Mouse (Mus musculus) hindbrain, embryonic 15.5 days (tissue): ENCODE data around the gene Wbp2. TPM values are rescaled to one million over a fixed set of nuclear protein-coding genes. Genes with fewer than 3 reads are reported as not detected.

Source experiments
- ATAC-seq: fragments of 200-750 bp; cut with Nextera tagmentation; 2 replicates; pipeline ENCODE4 v1.8.0; 2017; ENCODE audit warnings: low read depth, moderate number of reproducible peaks, moderate TSS enrichment; ENCODE audit not compliant: low FRiP score
- H3K27ac ChIP-seq: fragments of 300-500 bp; sonication (generic); replicated peaks from 2 replicates; pipeline ENCODE4 v1.5.1; 2015; ENCODE audit warnings: mild to moderate bottlenecking, inconsistent platforms
- H3K27me3 ChIP-seq: fragments of 300-500 bp; sonication (generic); 2 replicates; pipeline ENCODE4 v1.6.1; 2015; ENCODE audit warnings: control low read depth, inconsistent platforms
- H3K36me3 ChIP-seq: fragments of 300-500 bp; sonication (generic); 2 replicates; pipeline ENCODE4 v1.6.1; 2015; ENCODE audit warnings: control low read depth, inconsistent platforms
- H3K4me1 ChIP-seq: fragments of 300-500 bp; sonication (generic); replicated peaks from 2 replicates; pipeline ENCODE4 v1.6.1; 2015; ENCODE audit warnings: control low read depth, inconsistent platforms
- H3K4me2 ChIP-seq: fragments of 300-500 bp; sonication (generic); 2 replicates; pipeline ENCODE4 v1.6.1; 2015; ENCODE audit warnings: moderate library complexity, mild to moderate bottlenecking, inconsistent platforms
- H3K4me3 ChIP-seq: fragments of 300-500 bp; sonication (generic); 2 replicates; pipeline ENCODE4 v1.5.1; 2015; ENCODE audit warnings: mild to moderate bottlenecking, inconsistent platforms
- H3K9ac ChIP-seq: fragments of 300-500 bp; sonication (generic); 2 replicates; pipeline ENCODE4 v1.6.1; 2015; ENCODE audit warnings: inconsistent platforms
- H3K9me3 ChIP-seq: fragments of 300-500 bp; sonication (generic); 2 replicates; pipeline ENCODE4 v1.6.1; 2016; ENCODE audit warnings: control low read depth, inconsistent platforms
- WGBS: fragments of 180-500 bp; shearing (Covaris S2); methylation state at CpG from one replicate; pipeline ENCODE4 v1.1.7; 2015; 5-methylcytosine and 5-hydroxymethylcytosine counted together
- polyA plus RNA-seq: library from polyadenylated mRNA; unstranded; fragments of >200 nt; fragmentation: Nextera tagmentation; extraction: Ambion mirVana; gene quantifications from 2 replicates; pipeline ENCODE4 v1.2.1, GENCODE M21; 2015

Wbp2 gene
- polyA plus RNA-seq, 1 experiment from 2014 or later, result 196 TPM

DNA sequence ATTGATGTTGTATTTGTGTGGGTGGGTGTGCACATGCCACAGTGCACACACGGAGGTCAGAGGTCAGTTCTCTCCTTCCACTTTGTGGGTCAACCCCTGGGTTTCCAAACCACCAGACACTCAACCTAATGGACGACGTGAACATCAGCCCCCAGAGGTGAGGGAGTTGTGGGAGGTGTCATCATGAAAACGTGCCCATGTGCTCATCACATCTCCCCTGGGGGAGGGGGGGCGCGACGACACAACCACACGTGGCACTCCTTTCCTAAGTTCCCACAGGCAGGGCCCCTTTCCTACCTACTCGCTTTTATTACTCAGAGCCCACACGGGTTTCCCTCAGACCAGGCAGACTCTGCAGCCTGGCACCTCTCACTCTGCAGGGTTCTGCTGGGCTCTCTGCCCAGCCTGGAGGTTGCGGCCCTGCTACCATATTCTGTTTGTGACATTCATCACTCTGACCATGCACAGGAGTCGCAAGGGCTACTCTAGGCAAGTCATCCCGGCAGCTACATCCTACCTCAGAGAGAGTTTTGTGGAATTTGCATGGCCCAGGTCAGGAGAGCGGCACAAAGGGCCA, 3.6 kb downstream of the Wbp2 start:
- 92% methylated on average over 14 of the region's 14 CpGs for WGBS
- H3K36me3 ChIP-seq, result peaks cover 38% of the 10 kb centered on the region

DNA sequence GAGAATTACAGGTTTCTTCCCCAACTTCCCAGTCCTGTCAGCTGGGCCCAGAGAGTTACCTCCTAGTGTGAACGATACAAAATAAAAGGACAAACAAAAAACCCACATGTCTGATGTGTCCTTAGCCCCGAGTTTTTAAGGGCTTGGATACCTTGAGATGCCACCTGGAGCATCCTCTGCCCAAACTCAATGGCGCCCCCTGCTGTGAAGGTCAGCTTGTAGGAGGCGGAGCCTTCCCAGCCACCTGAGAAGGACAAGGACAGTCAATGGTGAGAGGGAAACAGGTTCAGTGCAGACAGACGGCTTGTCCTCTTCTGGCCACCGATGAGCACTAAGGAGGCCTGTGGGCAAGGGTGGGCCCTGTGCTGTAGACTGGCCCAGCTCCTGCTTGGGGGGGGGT, 5.7 kb downstream of the Wbp2 start:
- Histone ChIP-seq H3K4me1 (peaks cover 28% of the 10 kb centered on the region), H3K4me3 (no peak overlapping the region), H3K27ac (no peak overlapping the region), H3K4me2 (no peak overlapping the region), H3K9ac (no peak overlapping the region), H3K9me3 (no peaks in the 10 kb centered on the region), H3K27me3 (no peaks in the 10 kb centered on the region), H3K36me3 (peaks cover 38% of the 10 kb centered on the region)
- ATAC-seq, result no peak
- 76% methylated on average over 6 of the region's 6 CpGs for WGBS

More for the DNA sequence above, 3.6 kb downstream of the Wbp2 start:
- Histone ChIP-seq H3K4me2 (no peak overlapping the region), H3K27me3 (no peaks in the 10 kb centered on the region), H3K9me3 (no peaks in the 10 kb centered on the region), H3K4me1 (peaks cover 32% of the 10 kb centered on the region), H3K27ac (no peak overlapping the region), H3K9ac (no peak overlapping the region), H3K4me3 (no peak overlapping the region)
- ATAC-seq, result no peak

DNA sequence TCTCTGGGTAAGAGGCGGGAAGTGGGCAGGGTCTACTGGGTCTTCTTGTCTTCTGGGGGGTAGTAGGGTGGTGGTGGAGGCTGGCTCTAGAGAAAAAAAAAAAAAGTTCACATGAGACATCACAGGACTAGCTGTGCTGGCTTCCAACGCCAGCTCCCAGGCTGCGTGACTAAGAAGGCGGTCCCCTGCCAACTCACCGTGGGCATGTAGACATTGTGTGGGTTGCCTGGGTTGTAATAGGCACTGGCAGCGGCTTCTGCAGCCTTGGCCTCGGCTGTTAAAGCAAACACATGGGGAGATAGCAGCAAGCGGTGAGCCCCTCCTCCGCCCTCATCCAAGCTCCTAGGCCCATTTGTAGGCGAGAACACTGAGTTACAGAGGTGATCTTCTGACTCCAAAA, 7.3 kb downstream of the Wbp2 start:
- Histone ChIP-seq H3K9me3 (no peaks in the 10 kb centered on the region), H3K4me3 (no peak overlapping the region), H3K4me2 (no peak overlapping the region), H3K4me1 (peaks cover 16% of the 10 kb centered on the region), H3K27me3 (no peaks in the 10 kb centered on the region), H3K36me3 (peaks cover 38% of the 10 kb centered on the region), H3K9ac (no peak overlapping the region), H3K27ac (no peak overlapping the region)
- 71% methylated on average over 10 of the region's 10 CpGs for WGBS
- no peak for ATAC-seq

DNA sequence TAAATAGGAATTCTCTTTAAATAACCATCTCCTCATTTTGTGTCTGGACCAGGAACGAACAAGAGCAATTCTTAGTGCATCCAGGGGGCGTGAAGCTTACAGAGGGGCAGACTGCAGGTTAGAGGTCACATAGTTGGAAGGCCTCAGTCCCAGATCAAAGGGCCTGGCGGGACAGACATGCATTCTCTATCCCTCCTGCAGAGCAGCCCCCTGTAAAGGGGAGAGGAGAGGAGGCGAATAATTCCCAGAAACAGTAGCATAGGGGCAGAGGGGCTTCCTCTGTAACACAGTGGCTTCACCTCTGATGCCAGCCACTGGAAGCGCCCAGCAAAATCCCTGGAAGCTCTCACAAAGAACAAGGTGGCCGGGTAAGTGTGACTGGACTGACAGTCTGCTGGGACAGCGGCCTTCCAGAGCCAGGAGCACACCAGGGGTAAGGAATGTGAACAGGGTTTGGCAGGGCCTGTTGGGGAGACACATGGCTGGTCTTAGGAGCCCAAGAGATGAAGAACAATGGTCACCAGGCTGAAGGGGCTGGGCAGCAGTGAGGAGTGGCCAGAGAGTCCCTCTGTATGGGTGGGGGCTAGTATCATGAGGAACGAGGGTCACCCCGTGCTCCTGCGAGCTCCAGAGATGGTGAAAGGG, 8.0 kb downstream of the Wbp2 start:
- H3K9me3 ChIP-seq, result no peaks in the 10 kb centered on the region
- H3K4me3 ChIP-seq, result no peak overlapping the region
- no peak overlapping the region for H3K27ac ChIP-seq
- H3K27me3 ChIP-seq, result no peaks in the 10 kb centered on the region
- ATAC-seq, result no peak
- peaks cover 16% of the 10 kb centered on the region for H3K4me1 ChIP-seq
- 19% methylated on average over 10 of the region's 10 CpGs for WGBS
- H3K9ac ChIP-seq, result no peak overlapping the region
- H3K4me2 ChIP-seq, result no peak overlapping the region
- peaks cover 35% of the 10 kb centered on the region for H3K36me3 ChIP-seq

DNA sequence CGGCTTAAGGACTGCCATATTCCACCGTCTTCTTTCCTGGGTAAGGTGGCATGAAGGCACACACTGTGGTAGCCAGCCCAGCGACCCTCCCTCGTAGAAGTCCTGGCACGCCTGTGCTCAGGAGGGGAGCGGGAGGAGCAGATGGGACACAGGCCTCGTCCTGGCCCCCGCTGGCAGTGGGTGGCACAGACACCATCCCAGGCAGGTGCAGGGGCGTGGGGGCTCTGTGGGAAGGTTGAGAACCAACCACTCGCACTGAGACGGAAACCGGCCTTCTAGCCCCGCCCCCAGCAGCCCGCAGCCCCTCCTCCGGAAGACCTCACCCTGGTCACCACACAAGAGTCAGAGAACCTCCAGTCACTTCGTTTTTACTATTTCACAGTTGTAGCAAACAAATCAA, 8.6 kb downstream of the Wbp2 start:
- Histone ChIP-seq H3K9ac (peak overlapping the region; percentile 37), H3K4me2 (peak overlapping the region; percentile 53), H3K27me3 (no peaks in the 10 kb centered on the region), H3K27ac (0 out of 2 replicates have a peak overlapping the region, but pooled peaks have one; percentile 38), H3K36me3 (peaks cover 29% of the 10 kb centered on the region), H3K9me3 (no peaks in the 10 kb centered on the region), H3K4me3 (peak overlapping the region; percentile 28), H3K4me1 (peaks cover 16% of the 10 kb centered on the region)
- 11% methylated on average over 16 of the region's 16 CpGs for WGBS
- peak; percentile 31; the same call in 1 of the 2 replicates for ATAC-seq

DNA sequence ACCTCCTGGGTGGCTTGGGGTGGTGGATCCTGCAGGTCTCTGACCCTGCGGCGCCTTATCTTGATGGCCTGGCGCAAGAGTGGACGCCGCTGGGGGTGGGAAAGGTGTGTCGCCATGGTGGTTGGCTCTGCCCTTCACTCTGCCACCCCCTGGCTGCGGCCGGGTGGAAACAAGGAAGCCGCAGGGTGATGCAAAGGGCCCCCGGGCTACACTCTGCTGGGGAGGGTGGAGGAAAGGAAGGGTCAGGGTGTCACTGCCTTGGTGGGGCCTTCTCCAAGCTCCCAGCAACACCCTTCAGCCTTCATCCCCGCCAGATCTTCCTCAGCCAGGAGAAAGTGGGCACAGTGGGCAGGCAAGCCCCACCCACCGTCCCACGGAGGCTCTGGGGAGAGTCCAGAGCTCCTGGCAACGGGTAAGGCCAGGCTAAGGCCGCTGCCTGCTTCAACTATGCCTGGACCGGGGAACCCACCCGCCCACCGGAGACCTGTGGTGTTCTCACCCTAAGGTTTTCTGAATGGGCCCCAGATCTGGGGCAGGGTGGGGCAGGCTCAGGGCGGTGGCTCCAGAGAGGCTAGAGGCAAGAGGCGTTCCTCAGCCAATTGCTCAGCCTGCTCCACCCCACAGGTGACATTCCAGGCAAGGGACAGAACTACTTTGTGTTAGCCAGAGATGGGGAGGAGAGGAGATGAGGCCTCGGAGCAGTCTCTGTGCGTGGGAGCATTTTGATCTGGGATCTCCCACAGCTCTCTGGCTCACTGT, 9.2 kb downstream of the Wbp2 start, which contains the start of gene Unc13d:
TSS of gene Unc13d (minus strand) at position 516 of the 759 bp plus-strand sequence.
- WGBS, result 66% methylated on average over 22 of the region's 22 CpGs
- H3K9ac ChIP-seq, result peak within 1 kb of the TSS; percentile 37
- H3K4me3 ChIP-seq, result peak within 1 kb of the TSS; percentile 28
- H3K27ac ChIP-seq, result 0 out of 2 replicates have a peak within 1 kb of the TSS, but pooled peaks have one; percentile 38
- peak; percentile 24; the same call in 1 of the 2 replicates for ATAC-seq
- peaks cover 26% of the 10 kb centered on the region for H3K36me3 ChIP-seq
- H3K9me3 ChIP-seq, result no peaks in the 10 kb centered on the region
- no peaks in the 10 kb centered on the region for H3K27me3 ChIP-seq
- H3K4me2 ChIP-seq, result peak within 1 kb of the TSS; percentile 53
- H3K4me1 ChIP-seq, result peaks cover 16% of the 10 kb centered on the region

DNA sequence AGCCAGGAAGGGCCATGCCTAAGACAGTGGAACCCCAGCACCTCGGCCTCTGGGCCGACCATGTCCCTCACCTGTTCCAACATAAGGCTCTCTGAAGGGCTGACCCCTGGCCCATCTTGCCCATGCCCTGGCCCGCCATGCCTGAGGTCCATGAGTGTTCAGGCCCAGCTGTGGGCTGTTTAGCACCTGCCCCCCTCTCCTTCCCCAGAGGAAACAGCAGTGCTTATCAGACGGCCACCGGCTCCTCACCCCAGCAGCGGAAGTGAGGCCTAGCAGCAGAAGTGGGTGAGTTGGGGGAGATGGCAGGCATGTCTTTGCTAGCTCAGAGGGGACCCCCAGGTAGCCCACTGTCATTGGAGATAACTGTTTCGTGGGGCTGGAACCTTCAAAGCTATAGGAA, 10.0 kb downstream of the Wbp2 start:
- no peaks in the 10 kb centered on the region for H3K9me3 ChIP-seq
- no peak for ATAC-seq
- no peak overlapping the region for H3K9ac ChIP-seq
- no peak overlapping the region for H3K4me3 ChIP-seq
- peaks cover 16% of the 10 kb centered on the region for H3K4me1 ChIP-seq
- no peaks in the 10 kb centered on the region for H3K27me3 ChIP-seq
- H3K4me2 ChIP-seq, result no peak overlapping the region
- H3K27ac ChIP-seq, result no peak overlapping the region
- 87% methylated on average over 7 of the region's 7 CpGs for WGBS
- H3K36me3 ChIP-seq, result peaks cover 20% of the 10 kb centered on the region

DNA sequence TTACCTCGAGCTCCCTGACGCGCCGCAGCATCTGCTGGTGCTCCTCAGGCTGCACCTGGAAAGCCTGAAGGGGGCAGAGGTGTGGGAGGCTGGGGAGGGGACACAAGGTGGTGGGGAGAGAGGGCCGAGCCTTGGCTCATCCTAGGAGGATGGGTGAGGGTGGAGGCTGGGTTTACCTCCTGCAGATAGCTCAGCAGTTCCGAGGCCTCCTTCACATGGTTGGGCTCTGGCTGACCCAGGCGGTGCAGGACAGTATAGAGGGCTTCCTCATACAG, 10.6 kb downstream of the Wbp2 start:
- no peaks in the 10 kb centered on the region for H3K9me3 ChIP-seq
- no peak overlapping the region for H3K4me3 ChIP-seq
- peaks cover 16% of the 10 kb centered on the region for H3K4me1 ChIP-seq
- H3K27me3 ChIP-seq, result no peaks in the 10 kb centered on the region
- no peak overlapping the region for H3K27ac ChIP-seq
- no peak overlapping the region for H3K9ac ChIP-seq
- ATAC-seq, result no peak
- H3K4me2 ChIP-seq, result no peak overlapping the region
- H3K36me3 ChIP-seq, result peaks cover 15% of the 10 kb centered on the region
- WGBS, result 68% methylated on average over 7 of the region's 7 CpGs

DNA sequence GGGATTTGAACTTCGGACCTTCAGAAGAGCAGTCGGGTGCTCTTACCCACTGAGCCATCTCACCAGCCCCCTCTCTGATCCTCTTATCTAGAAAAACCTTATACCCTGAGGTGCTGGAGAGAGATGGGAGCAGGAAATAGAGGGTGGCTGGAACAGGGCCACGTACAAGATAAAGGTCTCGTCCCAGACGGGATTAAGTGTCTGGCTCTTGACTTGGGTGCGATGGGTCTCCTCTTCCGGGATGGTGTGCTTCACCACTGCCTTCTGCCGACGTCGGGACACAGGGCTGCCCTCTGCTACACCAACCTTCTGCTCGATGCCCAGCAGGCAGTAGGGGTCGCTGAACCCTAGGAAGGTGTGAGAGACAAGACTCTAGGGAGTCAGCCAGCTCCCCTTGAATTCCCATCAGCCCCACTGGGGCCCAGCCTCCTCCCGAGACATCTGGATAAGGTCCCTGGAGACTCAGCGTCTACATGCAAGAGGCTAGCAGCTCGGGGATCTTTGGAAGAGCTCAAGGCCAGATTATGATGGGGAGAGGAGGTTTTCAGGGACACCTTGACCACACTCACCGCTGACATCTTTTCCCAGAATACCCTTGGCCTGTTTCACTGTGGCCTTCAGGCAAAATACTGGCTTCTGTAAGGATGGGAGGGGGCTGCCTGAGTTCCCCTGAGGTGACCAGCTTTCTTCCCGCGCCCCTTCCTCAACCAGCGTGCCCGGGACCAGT, 11.1 kb downstream of the Wbp2 start:
- H3K9ac ChIP-seq, result no peak overlapping the region
- H3K4me2 ChIP-seq, result no peak overlapping the region
- peaks cover 16% of the 10 kb centered on the region for H3K4me1 ChIP-seq
- 66% methylated on average over 20 of the region's 20 CpGs for WGBS
- H3K27me3 ChIP-seq, result no peaks in the 10 kb centered on the region
- no peak overlapping the region for H3K27ac ChIP-seq
- peaks cover 11% of the 10 kb centered on the region for H3K36me3 ChIP-seq
- no peak overlapping the region for H3K4me3 ChIP-seq
- no peak for ATAC-seq
- H3K9me3 ChIP-seq, result no peaks in the 10 kb centered on the region

DNA sequence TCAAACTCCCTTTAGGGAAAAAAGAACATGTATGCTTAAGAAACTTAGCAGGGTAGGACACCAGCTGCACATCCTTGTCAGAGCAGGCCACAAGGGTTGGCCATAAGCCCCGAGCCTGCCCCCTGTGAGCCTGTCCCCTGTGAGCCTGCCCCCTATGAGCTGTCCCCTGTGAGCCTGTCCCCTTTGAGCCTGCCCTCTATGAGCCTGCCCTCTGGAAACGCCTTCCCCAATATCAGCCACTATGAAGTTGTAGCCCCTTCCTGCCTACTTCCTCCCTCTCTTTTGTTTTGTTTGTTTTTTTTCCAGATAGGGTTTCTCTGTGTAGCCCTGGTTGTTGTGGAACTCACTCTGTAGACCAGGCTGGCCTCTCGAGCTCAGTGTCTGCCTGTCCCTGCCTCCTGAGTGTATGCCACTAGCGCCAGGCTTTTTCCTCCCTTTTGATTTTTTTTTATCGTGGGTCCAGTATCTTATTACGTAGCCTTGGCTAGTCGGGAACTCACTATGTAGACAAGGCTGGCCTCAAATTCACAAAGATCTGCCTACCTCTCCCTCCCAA, 12.3 kb downstream of the Wbp2 start:
- H3K27me3 ChIP-seq, result no peaks in the 10 kb centered on the region
- no peak overlapping the region for H3K4me2 ChIP-seq
- no peak overlapping the region for H3K27ac ChIP-seq
- 72% methylated on average over 7 of the region's 7 CpGs for WGBS
- no peak for ATAC-seq
- no peak overlapping the region for H3K4me3 ChIP-seq
- peaks cover 16% of the 10 kb centered on the region for H3K4me1 ChIP-seq
- no peaks in the 10 kb centered on the region for H3K9me3 ChIP-seq
- H3K9ac ChIP-seq, result no peak overlapping the region
- H3K36me3 ChIP-seq, result peaks cover 2% of the 10 kb centered on the region

DNA sequence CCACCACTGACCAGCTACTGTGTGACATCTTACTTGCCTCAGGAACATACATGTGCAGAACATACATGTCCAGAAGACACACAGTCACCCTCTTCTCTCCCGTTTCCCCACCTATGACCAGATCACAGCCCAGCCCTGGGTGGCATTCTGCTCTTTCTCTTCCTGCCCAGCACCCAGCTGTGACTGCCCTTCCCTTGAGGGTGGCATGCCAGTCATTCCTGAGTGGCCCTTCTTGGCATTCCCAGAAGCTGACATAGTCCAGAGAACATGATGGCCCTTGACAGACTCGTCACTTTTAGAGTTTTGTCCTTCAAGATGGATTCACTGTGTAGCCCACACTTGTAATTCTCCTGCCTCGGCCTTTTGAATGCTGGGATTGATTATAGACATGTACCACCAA, 14.2 kb downstream of the Wbp2 start:
- ATAC-seq, result no peak
- Histone ChIP-seq H3K4me3 (no peak overlapping the region), H3K4me2 (no peak overlapping the region), H3K36me3 (no peaks in the 10 kb centered on the region), H3K27ac (no peak overlapping the region), H3K27me3 (no peaks in the 10 kb centered on the region), H3K4me1 (peaks cover under 1% of the 10 kb centered on the region; the same call in 1 of the 2 replicates), H3K9ac (no peak overlapping the region), H3K9me3 (no peaks in the 10 kb centered on the region)
- WGBS, result 94% methylated on average over 3 of the region's 3 CpGs
